Mouse (Mus musculus) neural tube, embryonic 15.5 days (tissue): ENCODE results near the gene Tmem123. TPM values are rescaled to one million over a fixed set of nuclear protein-coding genes. Genes with fewer than 3 reads are reported as not detected.

ENCODE experiments used
- ATAC-seq: fragments of 200-750 bp; cut with Nextera tagmentation; 2 replicates; pipeline ENCODE4 v1.8.0; 2017; ENCODE audit warnings: mild to moderate bottlenecking, moderate TSS enrichment, moderate library complexity; ENCODE audit not compliant: low FRiP score
- H3K27ac ChIP-seq: fragments of 300-500 bp; sonication (generic); replicated peaks from 2 replicates; pipeline ENCODE4 v1.5.1; 2015; ENCODE audit warnings: mild to moderate bottlenecking, inconsistent platforms
- H3K27me3 ChIP-seq: fragments of 300-500 bp; sonication (generic); replicated peaks from 2 replicates; pipeline ENCODE4 v1.6.1; 2015; ENCODE audit warnings: inconsistent platforms
- H3K36me3 ChIP-seq: fragments of 300-500 bp; sonication (generic); 2 replicates; pipeline ENCODE4 v1.6.1; 2015; ENCODE audit warnings: inconsistent platforms
- H3K4me1 ChIP-seq: fragments of 300-500 bp; sonication (generic); 2 replicates; pipeline ENCODE4 v1.6.1; 2015; ENCODE audit warnings: inconsistent platforms
- H3K4me2 ChIP-seq: fragments of 300-500 bp; sonication (generic); 2 replicates; pipeline ENCODE4 v1.6.1; 2015; ENCODE audit warnings: inconsistent platforms, mild to moderate bottlenecking, moderate library complexity
- H3K4me3 ChIP-seq: fragments of 300-500 bp; sonication (generic); replicated peaks from 2 replicates; pipeline ENCODE4 v1.5.1; 2015; ENCODE audit warnings: mild to moderate bottlenecking, inconsistent platforms
- H3K9ac ChIP-seq: fragments of 300-500 bp; sonication (generic); replicated peaks from 2 replicates; pipeline ENCODE4 v1.6.1; 2015; ENCODE audit warnings: mild to moderate bottlenecking, inconsistent platforms
- H3K9me3 ChIP-seq: fragments of 300-500 bp; sonication (generic); replicated peaks from 2 replicates; pipeline ENCODE4 v1.6.1; 2016; ENCODE audit warnings: inconsistent platforms
- WGBS: fragments of 180-500 bp; shearing (Covaris S2); methylation state at CpG from one replicate; pipeline ENCODE4 v1.1.7; 2015; ENCODE audit warnings: mixed read lengths; 5-methylcytosine and 5-hydroxymethylcytosine counted together
- microRNA-seq: library from miRNA; unstranded; fragments of <30 nt; microRNA quantifications from one replicate; pipeline ENCODE4, GENCODE M21; 2017
- polyA plus RNA-seq: library from polyadenylated mRNA; unstranded; fragments of >200 nt; fragmentation: Nextera tagmentation; extraction: Ambion mirVana; gene quantifications from 2 replicates; pipeline ENCODE4 v1.2.1, GENCODE M21; 2015

Gene Tmem123
- polyA plus RNA-seq, 1 experiment from 2014 or later, result 13.5 TPM

- Histone ChIP-seq H3K27me3 (no peaks in the 10 kb centered on the region), H3K27ac (no peak overlapping the region), H3K9ac (no peak overlapping the region), H3K9me3 (no peaks in the 10 kb centered on the region), H3K4me1 (peaks cover 43% of the 10 kb centered on the region), H3K4me2 (peak overlapping the region; percentile 25), H3K36me3 (peaks cover 5% of the 10 kb centered on the region; the same call in 1 of the 2 replicates), H3K4me3 (no peak overlapping the region)
- WGBS, result 89% methylated on average over 9 of the region's 9 CpGs
- ATAC-seq, result no peak
These were observed 66.0 kb downstream of the Tmem123 start for GRCm38 (mm10) chr9:7829531-7830528.

- H3K4me1 ChIP-seq, result peaks cover 51% of the 10 kb centered on the region
- no peak overlapping the region for H3K4me3 ChIP-seq
- H3K36me3 ChIP-seq, result peaks cover 5% of the 10 kb centered on the region; the same call in 1 of the 2 replicates
- no peak overlapping the region for H3K9ac ChIP-seq
- no peak for ATAC-seq
- WGBS, result 89% methylated on average over 6 of the region's 6 CpGs
- H3K4me2 ChIP-seq, result peak overlapping the region; percentile 2
- H3K27ac ChIP-seq, result no peak overlapping the region
- H3K27me3 ChIP-seq, result no peaks in the 10 kb centered on the region
- H3K9me3 ChIP-seq, result no peaks in the 10 kb centered on the region
These were observed 69.6 kb downstream of the Tmem123 start for GRCm38 (mm10) chr9:7833421-7833820.

- Histone ChIP-seq H3K4me3 (no peak overlapping the region), H3K27me3 (no peaks in the 10 kb centered on the region), H3K9ac (no peak overlapping the region), H3K9me3 (no peaks in the 10 kb centered on the region), H3K36me3 (peaks cover 5% of the 10 kb centered on the region; the same call in 1 of the 2 replicates), H3K4me1 (peaks cover 41% of the 10 kb centered on the region), H3K27ac (no peak overlapping the region), H3K4me2 (peak overlapping the region; percentile 73)
- 89% methylated on average over 1 of the region's 1 CpGs for WGBS
- no peak for ATAC-seq
These were observed 71.5 kb downstream of the Tmem123 start for GRCm38 (mm10) chr9:7835302-7835701.

GRCm38 (mm10) chr9:7836331-7836730, 72.5 kb downstream of the Tmem123 start:
- peak overlapping the region; percentile 99 for H3K27ac ChIP-seq
- WGBS, result under 1% methylated on average over 16 of the region's 16 CpGs

GRCm38 (mm10) chr9:7836905-7837805, 73.3 kb downstream of the Tmem123 start, which contains the start of gene Birc2:
Gene Birc2, minus strand, starts transcription at chr9:7837064.
- peaks cover 29% of the 10 kb centered on the region for H3K4me1 ChIP-seq
- H3K9ac ChIP-seq, result peak within 1 kb of the TSS; percentile 91
- H3K4me3 ChIP-seq, result peak within 1 kb of the TSS; percentile 79
- ATAC-seq, result peak; percentile 98
- H3K4me2 ChIP-seq, result peak within 1 kb of the TSS; percentile 73
- peak within 1 kb of the TSS; percentile 99 for H3K27ac ChIP-seq
- under 1% methylated on average over 68 of the region's 68 CpGs for WGBS
- peaks cover 5% of the 10 kb centered on the region; the same call in 1 of the 2 replicates for H3K36me3 ChIP-seq
- H3K27me3 ChIP-seq, result no peaks in the 10 kb centered on the region
- no peaks in the 10 kb centered on the region for H3K9me3 ChIP-seq

More at GRCm38 (mm10) chr9:7836331-7836730, 72.5 kb downstream of the Tmem123 start:
- Histone ChIP-seq H3K9me3 (no peaks in the 10 kb centered on the region), H3K9ac (peak overlapping the region; percentile 85), H3K4me3 (peak overlapping the region; percentile 79), H3K27me3 (no peaks in the 10 kb centered on the region), H3K4me2 (peak overlapping the region; percentile 73), H3K36me3 (peaks cover 5% of the 10 kb centered on the region; the same call in 1 of the 2 replicates), H3K4me1 (peaks cover 36% of the 10 kb centered on the region)
- peak; percentile 56 for ATAC-seq

- H3K9ac ChIP-seq, result peak overlapping the region; percentile 91
- H3K9me3 ChIP-seq, result no peaks in the 10 kb centered on the region
- peak overlapping the region; percentile 73 for H3K4me2 ChIP-seq
- peaks cover 5% of the 10 kb centered on the region; the same call in 1 of the 2 replicates for H3K36me3 ChIP-seq
- peaks cover 23% of the 10 kb centered on the region for H3K4me1 ChIP-seq
- WGBS, result 8% methylated on average over 14 of the region's 14 CpGs
- H3K27ac ChIP-seq, result peak overlapping the region; percentile 99
- ATAC-seq, result peak; percentile 46
- no peaks in the 10 kb centered on the region for H3K27me3 ChIP-seq
- peak overlapping the region; percentile 79 for H3K4me3 ChIP-seq
These were observed 74.1 kb downstream of the Tmem123 start for GRCm38 (mm10) chr9:7837806-7838440.

- 57% methylated on average over 6 of the region's 6 CpGs for WGBS
- peaks cover 5% of the 10 kb centered on the region for H3K4me1 ChIP-seq
- ATAC-seq, result no peak
- H3K4me3 ChIP-seq, result no peak overlapping the region
- H3K9me3 ChIP-seq, result no peaks in the 10 kb centered on the region
- H3K27ac ChIP-seq, result no peak overlapping the region
- no peaks in the 10 kb centered on the region for H3K27me3 ChIP-seq
- no peak overlapping the region for H3K4me2 ChIP-seq
- no peak overlapping the region for H3K9ac ChIP-seq
- H3K36me3 ChIP-seq, result no peaks in the 10 kb centered on the region
These were observed 77.4 kb downstream of the Tmem123 start for GRCm38 (mm10) chr9:7841221-7841620.

Small RNA genes lying within 50 kb of the gene (microRNA-seq; reads per million reads assigned to microRNA genes)
- gene Mir5618, result 2.3 reads per million, percentile 6 among the genes with 10 or more reads in this experiment

Other genes starting within 250 kb of the Tmem123 start
- gene Mmp8, start 205.6 kb upstream of the Tmem123 start, polyA plus RNA-seq, result 0.12 and 0.33 TPM in 2 replicates
- not detected in 2 replicates for gene Mmp27, start 192.6 kb upstream of the Tmem123 start, polyA plus RNA-seq
- gene Mmp20, start 135.8 kb upstream of the Tmem123 start, polyA plus RNA-seq, result not detected in 2 replicates
- not detected in 2 replicates for gene Mmp7, start 72.0 kb upstream of the Tmem123 start, polyA plus RNA-seq
- gene Birc2, start 73.0 kb downstream of the Tmem123 start, polyA plus RNA-seq, result 37.8 and 40.2 TPM in 2 replicates
- 2.2 and 6.5 TPM in 2 replicates for gene Birc3, start 109.1 kb downstream of the Tmem123 start, polyA plus RNA-seq
- 6.8 and 12.1 TPM in 2 replicates for gene Yap1, start 240.6 kb downstream of the Tmem123 start, polyA plus RNA-seq